In genomic region chr17:32839083-32839802, GRCm38 (mm10) we compare ENCODE assay signal across 10 mouse cellular contexts. TPM values are rescaled to one million over a fixed set of nuclear protein-coding genes. Genes with fewer than 3 reads are reported as not detected.
DNase-seq lines count a peak whose midpoint lies in the region; ATAC-seq and TF ChIP-seq lines count a peak whose summit lies in the region.
"Had no signal": no experiment of that assay in that cellular context is flagged by ENCODE, and none has a peak within 500 bp of the region (broad histone marks: within the 10 kb centered on the region; RNA-seq: fewer than 3 reads in every experiment).

No protein-coding gene starts in this region.

- H3K27ac ChIP-seq in kidney, adult 2 months (ENCODE audit: insufficient read depth, low read depth, low read length): no peak overlapping the region
- no peak overlapping the region for H3K27ac ChIP-seq in heart, embryonic 10.5 days
- H3K27ac ChIP-seq in limb, embryonic 12.5 days: no peak overlapping the region
- H3K27ac ChIP-seq: forebrain, embryonic 13.5 days had no signal

- TF ChIP-seq POLR2A in kidney, adult 2 months (IDR thresholded peaks at IDR 0.05; ENCODE audit: low read depth, low read length): no peak

- ATAC-seq in limb, embryonic 12.5 days (ENCODE audit: insufficient number of reproducible peaks, insufficient read depth, low FRiP score, low TSS enrichment, low read depth): no peak
- ATAC-seq in erythroblast, adult 5-6 weeks (replicated peaks; ENCODE audit: low FRiP score, poor library complexity, severe bottlenecking): no peak
- ATAC-seq: forebrain, embryonic 13.5 days had no signal

- no peak overlapping the region for H3K4me3 ChIP-seq in kidney, adult 2 months (ENCODE audit: insufficient read depth, low read depth, low read length)
- no peak overlapping the region for H3K4me3 ChIP-seq in heart, embryonic 10.5 days
- H3K4me3 ChIP-seq in limb, embryonic 12.5 days (replicated peaks): no peak overlapping the region
- H3K4me3 ChIP-seq: forebrain, embryonic 13.5 days had no signal

- H3K27me3 ChIP-seq in kidney, adult 2 months (replicated peaks; ENCODE audit: control insufficient read depth, insufficient read depth, low read length): no peaks in the 10 kb centered on the region
- no peaks in the 10 kb centered on the region for H3K27me3 ChIP-seq in heart, embryonic 10.5 days (ENCODE audit: insufficient read depth, poor library complexity, severe bottlenecking)
- H3K27me3 ChIP-seq in limb, embryonic 12.5 days: no peaks in the 10 kb centered on the region
- H3K27me3 ChIP-seq: forebrain, embryonic 13.5 days had no signal

- 25% methylated on average over 15 of the region's 15 CpGs for WGBS in kidney, adult 2 months
- 34% methylated on average over 15 of the region's 15 CpGs for WGBS in heart, embryonic 10.5 days
- WGBS in limb, embryonic 12.5 days: 38% methylated on average over 15 of the region's 15 CpGs

- H3K9me3 ChIP-seq in heart, embryonic 10.5 days: no peaks in the 10 kb centered on the region
- H3K9me3 ChIP-seq in limb, embryonic 12.5 days: peaks cover 8% of the 10 kb centered on the region; the same call in 1 of the 2 replicates
- H3K9me3 ChIP-seq: forebrain, embryonic 13.5 days had no signal

- no peak overlapping the region for H3K9ac ChIP-seq in limb, embryonic 12.5 days (replicated peaks)
- H3K9ac ChIP-seq: forebrain, embryonic 13.5 days had no signal

- H3K4me1 ChIP-seq in kidney, adult 2 months (ENCODE audit: control insufficient read depth, insufficient read depth, low read length): no peaks in the 10 kb centered on the region
- H3K4me1 ChIP-seq in heart, embryonic 10.5 days: peaks cover 5% of the 10 kb centered on the region; the same call in 1 of the 2 replicates
- no peaks in the 10 kb centered on the region; the same call in 1 of the 2 replicates for H3K4me1 ChIP-seq in limb, embryonic 12.5 days (replicated peaks)
- H3K4me1 ChIP-seq: forebrain, embryonic 13.5 days had no signal

- no peak for TF ChIP-seq CTCF in kidney, adult 2 months (conservative IDR thresholded peaks at IDR 0.05; ENCODE audit: insufficient read depth, insufficient read length, low read depth, low read length)

- no peaks in the 10 kb centered on the region for H3K36me3 ChIP-seq in kidney, adult 2 months (ENCODE audit: control insufficient read depth, insufficient read depth, low read length)
- H3K36me3 ChIP-seq in heart, embryonic 10.5 days: no peaks in the 10 kb centered on the region
- H3K36me3 ChIP-seq in limb, embryonic 12.5 days: no peaks in the 10 kb centered on the region

- peak overlapping the region; percentile 27 for H3K4me2 ChIP-seq in limb, embryonic 12.5 days
- H3K4me2 ChIP-seq: forebrain, embryonic 13.5 days had no signal

- DNase-seq in kidney, adult 2 months: peak; percentile 3
- no peak for DNase-seq in kidney, adult 9 months
- peak; percentile 35 for DNase-seq in adrenal gland, postnatal 10 days
- DNase-seq in heart, embryonic 10.5 days (ENCODE audit: low spot score): peak; percentile 75
- DNase-seq in retina, postnatal 1 day: no peak
- DNase-seq in cerebellum, postnatal 25 days: no peak
- DNase-seq: right cerebral cortex, postnatal 14 days had no signal

RNA-seq across cellular contexts. Expression of gene Zfp799, which starts 9.2 kb away (rescaled TPM):
- polyA plus RNA-seq in kidney, adult 2 months (2012; rRNA removed): 3.4 and 3.6 TPM in 2 replicates
- 10 to 100 TPM in 1 of 2 experiments, 1 to 10 TPM in 1; 9.6 to 15.4 TPM for total RNA-seq in adrenal gland, postnatal 10 days (2021)
- 8.5 and 8.7 TPM in 2 replicates for polyA plus RNA-seq in heart, embryonic 10.5 days (2016; fragmentation: Nextera tagmentation; extraction: Ambion mirVana)
- polyA plus RNA-seq in limb, embryonic 12.5 days (2016; fragmentation: Nextera tagmentation; extraction: Ambion mirVana): 19.9 and 21.8 TPM in 2 replicates
- total RNA-seq in erythroblast, adult 5-6 weeks (2015; ENCODE audit: low replicate concordance): not detected in 2 replicates
- 0.14 and 2.6 TPM in 2 replicates for total RNA-seq in erythroblast, adult 5-6 weeks (2017; ENCODE audit: low replicate concordance)

RNA-seq across cellular contexts. Expression of gene Zfp811, which starts 29.5 kb away (rescaled TPM):
- 0.14 and 0.16 TPM in 2 replicates for polyA plus RNA-seq in kidney, adult 2 months (2012; rRNA removed)
- 1 to 10 TPM in 1 of 2 experiments, under 1 TPM in 1; 0.81 to 1.5 TPM for total RNA-seq in adrenal gland, postnatal 10 days (2021)
- 1.2 and 2.4 TPM in 2 replicates for polyA plus RNA-seq in heart, embryonic 10.5 days (2016; fragmentation: Nextera tagmentation; extraction: Ambion mirVana)
- 5.0 and 5.6 TPM in 2 replicates for polyA plus RNA-seq in limb, embryonic 12.5 days (2016; fragmentation: Nextera tagmentation; extraction: Ambion mirVana)
- not detected in 2 replicates for total RNA-seq in erythroblast, adult 5-6 weeks (2015; ENCODE audit: low replicate concordance)
- not detected in 2 replicates for total RNA-seq in erythroblast, adult 5-6 weeks (2017; ENCODE audit: low replicate concordance)

RNA-seq across cellular contexts. Expression of gene Zfp871, which starts 51.2 kb away (rescaled TPM):
- 20.5 and 24.8 TPM in 2 replicates for polyA plus RNA-seq in kidney, adult 2 months (2012; rRNA removed)
- total RNA-seq in adrenal gland, postnatal 10 days (2021): 10 to 100 TPM; 37.0 to 48.3 TPM
- polyA plus RNA-seq in heart, embryonic 10.5 days (2016; fragmentation: Nextera tagmentation; extraction: Ambion mirVana): 27.3 and 30.4 TPM in 2 replicates
- polyA plus RNA-seq in limb, embryonic 12.5 days (2016; fragmentation: Nextera tagmentation; extraction: Ambion mirVana): 48.2 and 55.1 TPM in 2 replicates
- total RNA-seq in erythroblast, adult 5-6 weeks (2015; ENCODE audit: low replicate concordance): 48.2 and 61.7 TPM in 2 replicates
- total RNA-seq in erythroblast, adult 5-6 weeks (2017; ENCODE audit: low replicate concordance): 46.0 and 54.9 TPM in 2 replicates

RNA-seq across cellular contexts. Expression of gene Zfp870, which starts 52.2 kb away (rescaled TPM):
- polyA plus RNA-seq in kidney, adult 2 months (2012; rRNA removed): 1.1 and 1.4 TPM in 2 replicates
- 1 to 10 TPM; 7.3 to 9.2 TPM for total RNA-seq in adrenal gland, postnatal 10 days (2021)
- 4.7 and 5.3 TPM in 2 replicates for polyA plus RNA-seq in heart, embryonic 10.5 days (2016; fragmentation: Nextera tagmentation; extraction: Ambion mirVana)
- 8.8 and 9.8 TPM in 2 replicates for polyA plus RNA-seq in limb, embryonic 12.5 days (2016; fragmentation: Nextera tagmentation; extraction: Ambion mirVana)
- total RNA-seq in erythroblast, adult 5-6 weeks (2015; ENCODE audit: low replicate concordance): 1.3 TPM in 1 of 2 replicates, not detected in the other
- total RNA-seq in erythroblast, adult 5-6 weeks (2017; ENCODE audit: low replicate concordance): 0.17 and 1.1 TPM in 2 replicates

Comparison
In these comparisons a context has a peak if more than half of its experiments do, and no peak if none do; other contexts are left out.
1. DNase-seq: peak in kidney, adult 2 months (single experiment), adrenal gland, postnatal 10 days (single experiment) and heart, embryonic 10.5 days (single experiment); none in kidney, adult 9 months (single experiment), retina, postnatal 1 day (single experiment) and cerebellum, postnatal 25 days (0 of 2).